Mouse (Mus musculus) testis, adult 10 weeks (tissue): ENCODE measurements around the gene Snx27. TPM values are rescaled to one million over a fixed set of nuclear protein-coding genes. Genes with fewer than 3 reads are reported as not detected.

ENCODE experiments used
- polyA plus RNA-seq: library from polyadenylated mRNA; stranded (reverse); fragments of 350-450 nt; fragmentation: Illumina TruSeq; extraction: RNeasy Lipid Tissue Mini Kit (QIAGEN cat#74804); gene quantifications from one replicate; pipeline ENCODE4 v1.2.3, GENCODE M21; 2014; ENCODE audit warnings: low read depth, low replicate concordance

The Snx27 gene
- polyA plus RNA-seq, result 76.0 TPM

DNA sequence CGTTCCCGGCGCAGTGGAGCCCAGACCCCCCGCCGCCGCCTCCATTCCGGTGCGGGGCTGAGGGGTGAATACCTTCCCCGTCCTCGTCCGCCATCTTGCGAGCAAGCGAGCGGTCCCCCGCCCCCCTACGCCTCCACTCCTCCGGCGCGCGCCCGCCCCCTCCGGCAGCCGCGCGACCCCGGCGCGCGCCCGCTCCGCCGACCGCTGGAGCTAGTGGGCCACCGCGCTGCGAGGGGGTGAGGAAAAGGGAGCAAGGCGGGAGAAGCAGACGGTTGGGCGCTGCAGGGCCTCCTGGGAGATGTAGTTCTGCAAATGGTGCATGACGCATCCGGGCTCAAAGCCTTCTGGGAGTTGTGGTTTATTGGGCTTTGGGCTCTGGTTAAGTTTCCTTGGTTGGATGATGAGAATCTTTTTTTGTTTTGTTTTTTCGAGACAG, at the start of gene Snx27:
Gene Snx27, minus strand, starts transcription at position 261 of the 436 bp plus-strand sequence.

DNA sequence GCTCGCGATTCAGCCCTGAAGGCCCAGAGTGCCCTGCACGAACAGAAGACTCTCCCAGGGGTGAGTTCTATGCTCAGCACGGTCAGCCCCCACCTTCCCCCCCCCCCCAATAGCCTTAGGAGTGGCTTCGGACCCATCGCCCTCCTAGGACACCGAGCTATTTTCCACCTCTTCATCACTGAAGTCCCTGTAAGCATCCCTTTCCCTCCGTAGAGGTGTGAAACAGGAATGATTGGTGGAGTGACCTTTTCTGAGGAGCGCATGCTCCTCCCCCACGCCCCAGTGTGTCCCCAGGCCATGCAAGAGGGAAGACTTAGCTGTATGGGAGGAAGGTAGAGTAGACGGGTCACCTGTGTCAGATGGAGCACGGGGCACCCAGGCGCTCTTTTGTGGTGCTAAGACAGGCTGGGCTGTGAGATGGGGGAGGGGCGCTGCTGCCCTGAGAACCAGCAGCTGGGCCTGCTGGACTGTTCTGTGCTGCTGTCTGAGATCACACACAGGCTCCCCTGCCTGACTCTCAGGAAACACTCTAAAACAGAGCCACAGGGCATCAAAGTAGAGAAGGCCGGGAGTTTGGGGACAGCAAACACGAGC, 102.1 kb downstream of the Snx27 start, which contains the start of gene Riiad1:
Gene Riiad1, minus strand, starts transcription at position 51 of the 594 bp plus-strand sequence.

GRCm38 (mm10) chr3:94477981-94478422, 104.5 kb downstream of the Snx27 start, which contains the start of gene Celf3:
Gene Celf3, plus strand, starts transcription at chr3:94478295.

Other genes with a start within 250 kb of the Snx27 start
- gene Them5, start 240.6 kb downstream of the Snx27 start, polyA plus RNA-seq, result not detected
- not detected for gene C2cd4d, start 220.3 kb downstream of the Snx27 start, polyA plus RNA-seq
- gene Rorc, start 209.9 kb downstream of the Snx27 start, polyA plus RNA-seq, result 1.8 TPM
- not detected for gene Lingo4, start 184.2 kb downstream of the Snx27 start, polyA plus RNA-seq
- gene Tdrkh, start 169.4 kb downstream of the Snx27 start, polyA plus RNA-seq, result 75.8 TPM
- 16.2 TPM for gene Mrpl9, start 139.4 kb downstream of the Snx27 start, polyA plus RNA-seq
- gene Oaz3, start 138.8 kb downstream of the Snx27 start, polyA plus RNA-seq, result 1,974 TPM
- 5.2 TPM for gene Celf3, start 104.4 kb downstream of the Snx27 start, polyA plus RNA-seq
- gene Riiad1, start 102.4 kb downstream of the Snx27 start, polyA plus RNA-seq, result 300 TPM
- gene Gm10972, start 60.4 kb upstream of the Snx27 start, polyA plus RNA-seq, result not detected
- 7.3 TPM for gene Tuft1, start 76.2 kb upstream of the Snx27 start, polyA plus RNA-seq
- not detected for gene Selenbp2, start 110.8 kb upstream of the Snx27 start, polyA plus RNA-seq
- 8.2 TPM for gene Cgn, start 203.8 kb upstream of the Snx27 start, polyA plus RNA-seq